Comparison of ENCODE assay signal across 23 mouse cellular contexts in genomic region chr6:68750451-68750850, GRCm38 (mm10).
"Had no signal": no experiment of that assay in that cellular context is flagged by ENCODE, and none has a peak within 500 bp of the region (broad histone marks: within the 10 kb centered on the region; RNA-seq: fewer than 3 reads in every experiment).

No protein-coding gene starts in this region.

- ATAC-seq: hindbrain, postnatal 0 days; intestine, embryonic 16.5 days had no signal

- H3K36me3 ChIP-seq: heart, embryonic 13.5 days; heart, embryonic 15.5 days; hindbrain, embryonic 13.5 days; hindbrain, embryonic 15.5 days; limb, embryonic 13.5 days; limb, embryonic 15.5 days had no signal

- H3K9me3 ChIP-seq: heart, embryonic 13.5 days; heart, embryonic 15.5 days; hindbrain, embryonic 13.5 days; hindbrain, embryonic 15.5 days; limb, embryonic 15.5 days had no signal

- H3K4me1 ChIP-seq: heart, embryonic 13.5 days; heart, embryonic 15.5 days; hindbrain, embryonic 13.5 days; hindbrain, embryonic 15.5 days; limb, embryonic 13.5 days; limb, embryonic 15.5 days had no signal

- H3K4me2 ChIP-seq: heart, embryonic 11.5 days; heart, embryonic 13.5 days; heart, embryonic 15.5 days; hindbrain, embryonic 13.5 days; hindbrain, embryonic 15.5 days; limb, embryonic 13.5 days; limb, embryonic 15.5 days; liver, embryonic 11.5 days had no signal

- H3K27ac ChIP-seq: heart, adult 2 months; heart, embryonic 13.5 days; heart, embryonic 15.5 days; hindbrain, embryonic 13.5 days; hindbrain, embryonic 15.5 days; hindbrain, postnatal 0 days; kidney, postnatal 0 days; limb, embryonic 13.5 days; limb, embryonic 15.5 days had no signal

- DNase-seq: gastrocnemius, postnatal 14 days; gastrocnemius, postnatal 36 days; heart, adult 2 months; heart, postnatal 14 days; heart, postnatal 36 days; kidney, adult 18-20 months; kidney, adult 8-10 months; kidney, postnatal 14 days; kidney, postnatal 36 days; layer of hippocampus, adult 9-11 months; layer of hippocampus, postnatal 36 days; left cerebral cortex, postnatal 4 days had no signal

- H3K9ac ChIP-seq: heart, embryonic 13.5 days; heart, embryonic 15.5 days; hindbrain, embryonic 13.5 days; hindbrain, embryonic 15.5 days; limb, embryonic 13.5 days; limb, embryonic 15.5 days had no signal

- H3K4me3 ChIP-seq: heart, adult 2 months; heart, embryonic 13.5 days; heart, embryonic 15.5 days; hindbrain, embryonic 13.5 days; hindbrain, embryonic 15.5 days; limb, embryonic 13.5 days; limb, embryonic 15.5 days had no signal

- H3K27me3 ChIP-seq: heart, embryonic 13.5 days; heart, embryonic 15.5 days; hindbrain, embryonic 13.5 days; hindbrain, embryonic 15.5 days; limb, embryonic 13.5 days; limb, embryonic 15.5 days had no signal
